Comparison of ENCODE assay signal across 12 mouse cellular contexts in genomic region chr16:95872436-95872835, GRCm38 (mm10).
DNase-seq lines count a peak whose midpoint lies in the region; ATAC-seq and TF ChIP-seq lines count a peak whose summit lies in the region.
"Had no signal": no experiment of that assay in that cellular context is flagged by ENCODE, and none has a peak within 500 bp of the region (broad histone marks: within the 10 kb centered on the region; RNA-seq: fewer than 3 reads in every experiment).

No protein-coding gene starts in this region.

- H3K9me3 ChIP-seq in lung, embryonic 14.5 days (ENCODE audit: low read depth, low read length) = no peaks in the 10 kb centered on the region
- H3K9me3 ChIP-seq in heart, postnatal 0 days (replicated peaks; ENCODE audit: control insufficient read depth, low read length) = no peaks in the 10 kb centered on the region
- H3K9me3 ChIP-seq: embryonic facial prominence, embryonic 15.5 days had no signal

- H3K27ac ChIP-seq in lung, embryonic 14.5 days (ENCODE audit: low read depth) = no peak overlapping the region
- peak overlapping the region; percentile 53 for H3K27ac ChIP-seq in heart, postnatal 0 days (ENCODE audit: low read depth)
- H3K27ac ChIP-seq: embryonic facial prominence, embryonic 15.5 days had no signal

- H3K4me1 ChIP-seq in lung, embryonic 14.5 days (ENCODE audit: insufficient read depth) = peaks cover 3% of the 10 kb centered on the region; the same call in 1 of the 2 replicates
- H3K4me1 ChIP-seq in heart, postnatal 0 days (ENCODE audit: control insufficient read depth, insufficient read depth) = no peaks in the 10 kb centered on the region

- peak; percentile 90 for TF ChIP-seq EP300 in heart, postnatal 0 days (IDR thresholded peaks at IDR 0.05; ENCODE audit: low read depth)

- TF ChIP-seq CTCF in lung, embryonic 14.5 days (IDR thresholded peaks at IDR 0.05; ENCODE audit: low read depth) = no peak
- no peak for TF ChIP-seq CTCF in heart, postnatal 0 days (IDR thresholded peaks at IDR 0.05; ENCODE audit: low read depth)

- H3K4me2 ChIP-seq in lung, embryonic 14.5 days = no peak overlapping the region
- no peak overlapping the region for H3K4me2 ChIP-seq in heart, postnatal 0 days (ENCODE audit: low read depth, low read length)
- H3K4me2 ChIP-seq: embryonic facial prominence, embryonic 15.5 days had no signal

- DNase-seq in lung, embryonic 14.5 days = peak; percentile 44
- DNase-seq in lung, postnatal 14 days = no peak
- peak; percentile 23 for DNase-seq in gastrocnemius, postnatal 10 days
- DNase-seq in heart, postnatal 0 days (ENCODE audit: low spot score) = peak; percentile 51
- peak; percentile 29 to 43 for DNase-seq in lung, postnatal 4 days
- no peak for DNase-seq in layer of hippocampus, adult 9-10 months (ENCODE audit: low spot score)
- DNase-seq in testis, postnatal 14 days (ENCODE audit: low spot score) = no peak
- DNase-seq: cerebellum, adult 18-20 months; liver, postnatal 0 days; retina, postnatal 1 day had no signal

- WGBS in lung, embryonic 14.5 days = 49% methylated on average over 3 of the region's 3 CpGs
- 48% methylated on average over 3 of the region's 3 CpGs for WGBS in heart, postnatal 0 days

- no peaks in the 10 kb centered on the region for H3K36me3 ChIP-seq in lung, embryonic 14.5 days (ENCODE audit: insufficient read depth)
- H3K36me3 ChIP-seq in heart, postnatal 0 days (replicated peaks; ENCODE audit: control insufficient read depth, insufficient read depth, low read length) = no peaks in the 10 kb centered on the region
- H3K36me3 ChIP-seq: embryonic facial prominence, embryonic 15.5 days had no signal

- no peak overlapping the region for H3K9ac ChIP-seq in lung, embryonic 14.5 days
- no peak overlapping the region for H3K9ac ChIP-seq in heart, postnatal 0 days (replicated peaks; ENCODE audit: low read depth, low read length)
- H3K9ac ChIP-seq: embryonic facial prominence, embryonic 15.5 days; liver, postnatal 0 days had no signal

- H3K4me3 ChIP-seq in lung, embryonic 14.5 days (ENCODE audit: low read depth, low read length) = no peak overlapping the region
- no peak overlapping the region for H3K4me3 ChIP-seq in heart, postnatal 0 days (ENCODE audit: low read depth, low read length)
- H3K4me3 ChIP-seq: embryonic facial prominence, embryonic 15.5 days; myocyte had no signal

- no peaks in the 10 kb centered on the region for H3K27me3 ChIP-seq in lung, embryonic 14.5 days (ENCODE audit: insufficient read depth, low read length)
- H3K27me3 ChIP-seq in heart, postnatal 0 days (ENCODE audit: control insufficient read depth, insufficient read depth, low read length) = no peaks in the 10 kb centered on the region
- H3K27me3 ChIP-seq: embryonic facial prominence, embryonic 15.5 days had no signal

- no peak for ATAC-seq in lung, embryonic 14.5 days (ENCODE audit: insufficient read depth)
- ATAC-seq in heart, postnatal 0 days (ENCODE audit: insufficient read depth, low read depth) = peak; percentile 79
- ATAC-seq: liver, postnatal 0 days had no signal

Comparison
In these comparisons a context has a peak if more than half of its experiments do, and no peak if none do; other contexts are left out.
1. DNase-seq: peak in lung, embryonic 14.5 days (single experiment), gastrocnemius, postnatal 10 days (single experiment), heart, postnatal 0 days (single experiment) and lung, postnatal 4 days (2 of 2); none in lung, postnatal 14 days (single experiment), layer of hippocampus, adult 9-10 months (single experiment) and testis, postnatal 14 days (single experiment).